Mouse (Mus musculus) left cerebral cortex, postnatal 25 days (tissue): ENCODE results near the gene Syt7. TPM values are rescaled to one million over a fixed set of nuclear protein-coding genes. Genes with fewer than 3 reads are reported as not detected.

Experiments
- DNase-seq, 2 experiments: peaks; one replicate each; pipeline ENCODE4 v3.0.0; 2022; ENCODE audit warnings: low spot score in 2 of 2, mixed read lengths in 1 of 2
- intact Hi-C: fragments of 180-260 bp; cut with DNase I; formaldehyde crosslinking; loops from one replicate; pipeline ENCODE4 v1.15.1; 2025
- total RNA-seq, 2 experiments: library from RNA; stranded (reverse); gene quantifications; 2 replicates each; pipeline ENCODE4 v1.2.3; 2021

The Syt7 gene
- total RNA-seq, 2 experiments from 2014 or later = 309 to 332 TPM

- intact Hi-C loops = no loop called here
- no peak for DNase-seq
Measured at GRCm38 (mm10) chr19:10375260-10375659, 13.6 kb upstream of the Syt7 start.

DNA sequence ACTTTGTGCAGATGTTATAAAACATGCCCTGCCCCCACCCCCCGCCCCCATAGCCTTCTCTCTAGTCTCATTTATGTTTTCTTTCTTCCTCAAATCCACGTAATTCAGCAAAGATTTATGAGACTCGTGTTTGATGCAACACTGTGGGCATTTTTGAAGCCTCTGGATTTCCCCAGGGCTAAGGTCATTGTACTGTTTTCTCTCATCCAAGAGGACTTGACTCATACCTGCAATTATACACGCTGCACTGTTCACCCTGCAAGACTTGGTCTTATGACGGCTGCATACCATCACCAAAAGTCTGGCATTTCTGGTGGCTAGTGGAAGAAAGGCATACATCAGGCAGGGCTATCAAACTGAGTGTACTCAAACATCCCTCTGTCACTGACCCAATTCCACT is 8.9 kb upstream of the Syt7 start:
- DNase-seq = no peak
- intact Hi-C loops = no loop called here

GRCm38 (mm10) chr19:10387660-10388059 is 1.2 kb upstream of the Syt7 start:
- intact Hi-C loops = loop anchor here (2.0 kb wide), 2 partner anchors 45 to 47 kb away; no protein-coding TSS in a partner anchor
- no peak for DNase-seq

DNA sequence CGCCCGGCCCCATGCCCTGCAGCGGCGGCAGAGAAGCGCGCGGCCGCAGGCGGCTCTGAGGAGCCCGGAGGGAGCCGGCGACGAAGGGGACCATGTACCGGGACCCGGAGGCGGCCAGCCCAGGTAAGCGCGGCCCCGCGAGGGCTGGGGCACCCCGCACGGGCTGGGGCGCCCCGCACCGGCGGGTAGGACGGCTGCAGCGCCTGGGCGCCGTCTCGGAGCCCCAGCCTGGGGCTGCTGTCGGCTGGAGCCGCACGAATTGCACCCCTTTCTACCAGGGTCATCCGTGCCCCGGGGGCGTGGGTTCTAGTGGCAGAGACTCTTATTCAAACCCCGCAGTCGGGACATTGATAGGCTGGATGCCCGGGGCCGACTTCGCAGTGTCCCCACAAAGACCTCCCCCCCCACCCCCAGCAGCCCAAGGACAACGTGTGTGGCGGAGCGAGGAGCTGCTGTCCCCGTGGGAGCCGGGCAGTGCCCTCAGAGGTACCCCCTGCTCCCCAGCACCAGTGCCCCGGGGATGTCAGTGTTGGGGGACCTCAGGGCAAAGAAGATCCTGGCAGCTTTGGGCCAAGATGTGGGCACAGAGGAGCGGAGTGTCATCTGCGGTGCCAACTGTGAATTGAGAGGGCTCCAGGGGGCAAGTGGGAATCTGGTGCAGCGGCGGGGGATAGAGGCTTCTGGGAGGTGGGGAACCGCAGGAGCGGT is 655 bp downstream of the Syt7 start:
- intact Hi-C loops = loop anchor here (2.0 kb wide), 2 partner anchors 45 to 47 kb away; no protein-coding TSS in a partner anchor
- peak in 1 of 2 experiments; percentile 12 for DNase-seq

DNA sequence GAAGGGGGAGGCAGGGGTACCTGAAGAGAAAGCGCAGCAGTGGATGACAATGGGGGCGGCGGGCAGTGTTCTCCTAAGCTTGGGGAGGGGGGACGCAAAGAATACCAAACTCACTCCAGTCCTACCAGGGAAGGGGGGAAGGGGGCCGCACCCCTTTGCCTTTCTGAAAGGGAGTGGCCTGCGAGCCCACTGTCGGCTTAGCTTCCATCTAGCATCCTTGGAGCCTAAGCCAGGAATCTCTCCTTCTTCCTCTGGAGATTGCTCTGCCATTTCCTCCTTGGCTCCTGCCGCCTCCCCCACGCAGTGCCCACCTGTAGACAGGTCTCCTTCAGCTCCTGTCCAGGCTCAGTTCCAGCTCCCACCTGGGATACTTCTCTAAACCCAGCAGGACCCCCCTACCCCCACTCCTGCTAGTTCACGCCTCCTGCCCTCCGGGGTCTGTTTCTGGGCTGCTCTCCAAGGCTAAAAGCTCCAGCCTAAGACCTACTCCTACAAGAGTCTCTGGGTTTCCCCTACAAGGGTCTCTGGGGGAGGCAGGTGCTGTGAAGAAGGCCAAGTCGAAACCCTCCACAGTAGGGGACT is 1.3 kb downstream of the Syt7 start:
- DNase-seq = peak in 1 of 2 experiments; percentile 27
- intact Hi-C loops = no loop called here

DNA sequence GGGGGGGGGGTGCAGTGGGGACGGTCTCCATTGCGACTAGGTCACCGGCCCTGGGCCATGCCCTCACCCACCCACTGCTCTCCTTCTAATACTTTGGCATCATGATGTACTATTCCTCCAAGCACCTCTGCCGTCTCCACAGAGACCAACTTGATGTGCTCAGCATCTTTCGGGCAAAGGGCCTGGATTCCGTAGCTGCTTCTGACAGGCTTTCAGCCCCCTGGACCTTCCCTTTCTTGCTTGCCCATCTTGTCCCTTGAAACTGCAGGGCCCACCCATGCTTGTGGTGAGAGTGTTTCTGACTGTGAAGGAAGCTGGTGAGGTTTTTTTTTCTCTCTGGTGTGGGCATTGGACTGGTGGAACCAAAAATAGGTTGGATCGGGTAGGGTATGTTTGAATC is 2.1 kb downstream of the Syt7 start:
- intact Hi-C loops = no loop called here
- DNase-seq = peak in 1 of 2 experiments; percentile 38

- intact Hi-C loops = no loop called here
Measured at GRCm38 (mm10) chr19:10391995-10392394, 3.1 kb downstream of the Syt7 start.

DNA sequence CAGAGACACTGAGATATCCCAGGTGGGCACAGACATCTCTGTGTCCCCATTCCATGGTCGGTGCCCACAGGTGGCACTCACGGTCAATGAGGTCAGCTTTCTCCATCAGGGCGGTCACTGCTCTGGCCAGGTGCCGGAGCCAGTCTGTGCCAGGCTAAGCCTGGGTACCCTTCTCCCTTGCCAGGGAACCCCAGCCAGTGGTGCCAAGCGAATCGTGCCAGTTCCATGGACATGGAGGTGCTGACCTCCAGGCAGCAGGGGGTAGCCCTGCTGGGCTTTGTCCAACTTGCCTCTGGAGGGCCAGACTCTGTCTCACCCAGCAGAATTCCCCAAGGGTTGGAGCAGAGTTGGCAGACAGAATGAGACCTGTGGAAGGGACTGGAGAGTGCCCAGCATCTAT is 4.6 kb downstream of the Syt7 start:
- DNase-seq = no peak
- intact Hi-C loops = no loop called here

More at GRCm38 (mm10) chr19:10391995-10392394, 3.1 kb downstream of the Syt7 start:
- DNase-seq = peak in 1 of 2 experiments; percentile 21

DNA sequence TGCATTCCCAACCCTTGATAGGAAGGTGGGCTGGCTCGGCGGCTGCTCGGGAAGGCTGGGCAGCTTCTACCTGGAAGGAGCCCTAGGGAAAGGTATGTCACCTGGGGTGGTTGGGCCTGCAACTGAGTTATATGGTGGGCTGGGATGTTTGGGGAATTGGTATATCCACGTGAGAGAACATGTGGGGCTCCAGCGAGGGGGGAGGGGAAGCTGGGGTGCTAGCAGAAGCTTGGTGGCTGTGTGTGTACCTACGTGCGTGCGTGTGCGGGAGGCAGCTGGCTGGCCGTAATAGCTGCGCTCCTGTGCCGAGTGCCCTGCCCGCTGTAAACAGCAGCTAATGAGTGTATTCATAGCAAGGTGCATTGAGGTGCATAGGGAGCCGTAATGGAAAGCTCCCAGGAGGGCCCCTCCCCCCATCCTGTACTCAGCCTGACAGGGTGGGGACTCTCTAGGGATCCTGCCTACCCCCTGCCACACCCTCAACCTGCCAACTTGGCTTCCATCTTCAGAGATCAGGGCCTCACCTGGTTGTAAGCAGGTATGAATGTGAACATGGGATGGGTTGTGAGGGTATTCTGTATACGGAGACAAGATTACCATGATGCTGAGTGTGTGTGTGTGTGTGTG is 5.1 kb downstream of the Syt7 start:
- intact Hi-C loops = no loop called here
- DNase-seq = peak in 1 of 2 experiments; percentile 44

DNA sequence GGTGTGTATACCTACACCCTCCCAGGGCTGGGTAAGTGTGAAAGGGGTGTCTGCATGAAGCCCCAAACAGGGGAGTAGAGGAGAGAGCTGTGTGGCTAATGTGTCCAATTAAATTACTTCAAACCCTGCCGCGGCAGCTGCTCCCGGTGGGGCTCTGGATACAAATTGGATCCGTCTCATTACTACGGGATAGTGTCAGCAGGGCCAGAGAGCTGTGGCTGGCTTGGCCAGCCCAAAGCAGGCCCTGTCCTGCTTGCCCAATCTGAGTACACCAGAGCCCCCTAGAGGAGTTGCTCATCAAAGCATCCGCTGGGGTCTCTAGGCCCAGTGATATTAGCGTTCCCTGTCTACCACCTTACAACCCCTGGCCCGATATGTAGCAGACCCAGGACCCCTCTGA is 6.3 kb downstream of the Syt7 start:
- DNase-seq = peak in 1 of 2 experiments; percentile 37

DNA sequence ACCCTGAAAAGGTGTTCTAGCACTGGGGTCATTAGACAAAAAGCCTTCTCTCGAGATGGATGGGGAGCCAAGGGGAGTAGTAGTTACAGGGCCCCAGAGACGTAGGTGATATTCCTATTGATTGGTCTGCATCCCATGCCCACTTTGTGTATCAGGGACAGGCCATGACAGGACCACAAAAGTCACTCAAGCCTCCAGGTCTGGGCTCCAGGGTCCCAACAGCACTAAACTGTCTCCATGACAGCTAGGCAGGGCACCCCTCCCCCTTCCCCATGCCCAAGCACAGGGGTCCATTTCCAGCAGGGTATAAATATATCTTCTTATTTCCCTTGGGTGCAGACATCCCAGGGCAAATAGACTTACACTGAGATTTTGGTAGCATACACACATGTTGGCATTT is 8.1 kb downstream of the Syt7 start:
- DNase-seq = no peak
- intact Hi-C loops = no loop called here

More for the DNA sequence above, 6.3 kb downstream of the Syt7 start:
- intact Hi-C loops = no loop called here

DNA sequence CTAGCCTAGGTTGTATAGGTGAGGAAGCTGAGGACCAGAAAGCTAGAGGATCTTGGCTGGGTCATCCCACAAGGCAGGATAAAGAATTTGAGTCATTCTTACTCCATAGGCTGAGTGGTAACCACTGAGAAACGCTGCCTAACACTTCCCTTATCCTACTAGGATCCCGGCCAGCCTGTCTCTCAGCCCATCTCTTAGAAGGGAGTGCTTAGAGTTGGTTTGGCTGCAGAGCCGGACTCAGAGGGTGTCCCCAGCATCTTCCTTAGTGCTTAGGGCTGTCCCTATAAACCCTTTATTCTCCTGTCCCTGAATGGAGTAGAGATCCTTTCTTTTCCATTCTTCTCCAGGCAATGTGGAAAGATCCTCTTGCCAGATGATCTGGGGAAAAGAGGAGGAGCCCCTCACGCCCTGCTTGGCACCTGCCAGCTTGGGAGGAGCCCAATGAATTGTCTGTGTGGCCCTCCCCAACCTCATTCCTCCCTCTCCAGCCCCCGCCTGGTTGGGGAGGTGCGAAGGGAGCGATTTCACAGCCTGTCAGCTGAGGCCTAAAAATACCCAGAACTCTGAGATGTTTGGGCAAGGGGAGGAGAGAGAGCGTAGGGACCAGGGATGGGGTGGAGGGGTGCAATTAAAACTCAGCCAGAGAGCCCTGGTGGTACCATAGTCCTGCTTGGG is 8.7 kb downstream of the Syt7 start:
- DNase-seq = peak; percentile 73 to 95

GRCm38 (mm10) chr19:10398296-10398695 is 9.4 kb downstream of the Syt7 start:
- intact Hi-C loops = no loop called here
- peak; percentile 83 to 98 for DNase-seq

More for the DNA sequence above, 8.7 kb downstream of the Syt7 start:
- intact Hi-C loops = no loop called here

DNA sequence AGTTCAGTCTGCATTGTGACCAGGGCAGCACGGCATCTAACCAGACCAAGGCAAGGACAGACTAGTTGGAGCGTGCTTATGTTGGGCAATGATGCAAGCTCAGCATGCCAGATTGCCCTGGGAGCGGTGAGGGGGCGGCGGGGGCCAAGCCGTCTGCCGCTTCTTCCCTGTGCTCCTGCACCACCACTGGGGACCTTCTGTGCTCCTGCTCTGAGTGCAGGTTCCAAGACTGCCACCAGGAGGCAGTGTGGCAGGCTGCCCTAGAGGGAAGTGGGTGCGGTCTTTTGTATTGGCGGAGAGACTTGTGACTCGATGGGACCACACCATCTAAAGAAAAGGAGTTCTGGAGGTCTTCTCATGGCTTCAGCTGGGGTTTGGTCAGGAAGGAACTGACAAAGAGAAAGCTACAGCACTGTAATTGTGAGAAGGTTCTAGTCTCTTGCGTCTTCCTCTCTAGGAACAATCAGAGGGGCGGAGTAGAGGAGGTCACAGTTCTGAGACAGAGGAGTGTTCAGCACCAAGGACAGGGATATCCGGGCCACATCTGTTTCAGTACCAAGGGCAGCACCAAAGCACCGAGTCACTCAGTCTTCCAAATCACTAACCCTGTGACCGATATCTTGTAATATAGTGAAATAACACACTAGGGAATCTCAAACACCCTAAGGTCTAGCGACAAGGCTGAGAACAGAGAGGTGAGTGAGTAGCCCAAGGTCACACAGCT is 14.0 kb downstream of the Syt7 start:
- peak in 1 of 2 experiments; percentile 68 for DNase-seq
- intact Hi-C loops = no loop called here

- intact Hi-C loops = no loop called here
- DNase-seq = no peak
Measured at GRCm38 (mm10) chr19:10403593-10404380, 14.9 kb downstream of the Syt7 start.

DNA sequence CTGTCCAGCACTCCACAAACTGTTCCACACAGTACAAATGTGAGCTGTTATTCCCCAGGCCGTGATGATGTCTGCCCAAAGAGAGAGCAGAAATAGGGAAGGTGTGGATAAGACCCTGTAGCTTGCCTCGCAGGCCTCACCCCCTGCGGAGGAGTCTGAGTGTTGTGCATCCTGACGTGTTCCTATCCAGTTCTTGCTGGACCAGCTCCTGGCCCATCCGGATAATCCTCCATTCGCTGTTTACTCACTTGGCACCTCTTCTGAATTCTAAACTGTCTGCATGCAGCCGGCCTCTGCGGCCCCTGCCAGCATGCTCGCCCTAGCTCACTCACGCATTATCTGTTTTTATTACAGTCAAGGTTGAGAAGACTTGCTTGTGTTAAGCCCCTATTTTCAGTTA is 15.5 kb downstream of the Syt7 start:
- DNase-seq = peak in 1 of 2 experiments; percentile 70
- intact Hi-C loops = no loop called here

- intact Hi-C loops = no loop called here
Measured at GRCm38 (mm10) chr19:10404911-10405310, 16.0 kb downstream of the Syt7 start.

GRCm38 (mm10) chr19:10413701-10414242 is 24.9 kb downstream of the Syt7 start:
- no peak for DNase-seq
- intact Hi-C loops = no loop called here

More at GRCm38 (mm10) chr19:10404911-10405310, 16.0 kb downstream of the Syt7 start:
- DNase-seq = peak in 1 of 2 experiments; percentile 62
